Mouse (Mus musculus): ENCODE data around the gene Nqo1. TPM values are rescaled to one million over a fixed set of nuclear protein-coding genes. Genes with fewer than 3 reads are reported as not detected.
A peak's percentile ranks its signal among the peaks of the same experiment; 100 is the strongest.

The Nqo1 gene
- polyA plus RNA-seq, 1 experiment from 2014 or later: 10.9 TPM

GRCm38 (mm10) chr8:107391136-107391516 is 11.9 kb downstream of the Nqo1 start:
- Histone ChIP-seq H3K4me1 (ENCODE audit: insufficient read depth) (peaks cover 5% of the 10 kb centered on the region), H3K36me3 (ENCODE audit: insufficient read depth) (no peaks in the 10 kb centered on the region), H3K9ac (no peak overlapping the region), H3K4me3 (ENCODE audit: low read depth, low read length) (no peak overlapping the region), H3K27me3 (ENCODE audit: insufficient read depth, low read length) (no peaks in the 10 kb centered on the region), H3K4me2 (no peak overlapping the region), H3K27ac (ENCODE audit: low read depth) (no peak overlapping the region), H3K9me3 (ENCODE audit: low read depth, low read length) (no peaks in the 10 kb centered on the region)
- ATAC-seq (ENCODE audit: insufficient read depth) (no peak), DNase-seq (no peak)
- TF ChIP-seq CTCF (IDR thresholded peaks at IDR 0.05; ENCODE audit: low read depth): no peak
- WGBS: 67% methylated on average over 4 of the region's 4 CpGs

GRCm38 (mm10) chr8:107390476-107391135 is 12.4 kb downstream of the Nqo1 start:
- H3K27me3 ChIP-seq (ENCODE audit: insufficient read depth, low read length): no peaks in the 10 kb centered on the region
- no peak overlapping the region for H3K27ac ChIP-seq (ENCODE audit: low read depth)
- TF ChIP-seq CTCF (IDR thresholded peaks at IDR 0.05; ENCODE audit: low read depth): no peak
- WGBS: 87% methylated on average over 16 of the region's 16 CpGs
- DNase-seq: no peak
- peaks cover 5% of the 10 kb centered on the region for H3K4me1 ChIP-seq (ENCODE audit: insufficient read depth)
- H3K9ac ChIP-seq: no peak overlapping the region
- no peak for ATAC-seq (ENCODE audit: insufficient read depth)
- H3K9me3 ChIP-seq (ENCODE audit: low read depth, low read length): no peaks in the 10 kb centered on the region
- no peak overlapping the region for H3K4me2 ChIP-seq
- H3K4me3 ChIP-seq (ENCODE audit: low read depth, low read length): no peak overlapping the region
- no peaks in the 10 kb centered on the region for H3K36me3 ChIP-seq (ENCODE audit: insufficient read depth)

- no peak overlapping the region for H3K27ac ChIP-seq (ENCODE audit: low read depth)
- peaks cover 5% of the 10 kb centered on the region for H3K4me1 ChIP-seq (ENCODE audit: insufficient read depth)
- H3K27me3 ChIP-seq (ENCODE audit: insufficient read depth, low read length): no peaks in the 10 kb centered on the region
- no peak for TF ChIP-seq CTCF (IDR thresholded peaks at IDR 0.05; ENCODE audit: low read depth)
- H3K4me2 ChIP-seq: no peak overlapping the region
- H3K9me3 ChIP-seq (ENCODE audit: low read depth, low read length): no peaks in the 10 kb centered on the region
- H3K9ac ChIP-seq: no peak overlapping the region
- peak; percentile 94 for DNase-seq
- H3K36me3 ChIP-seq (ENCODE audit: insufficient read depth): no peaks in the 10 kb centered on the region
- no peak overlapping the region for H3K4me3 ChIP-seq (ENCODE audit: low read depth, low read length)
- ATAC-seq (ENCODE audit: insufficient read depth): peak; percentile 45
- WGBS: 45% methylated on average over 8 of the region's 8 CpGs
Observed at GRCm38 (mm10) chr8:107389557-107389956, 13.4 kb downstream of the Nqo1 start.

- peak; percentile 37; the same call in 1 of the 2 replicates for TF ChIP-seq CTCF (IDR thresholded peaks at IDR 0.05; ENCODE audit: low read depth)
- Histone ChIP-seq H3K9ac (no peak overlapping the region), H3K4me2 (no peak overlapping the region), H3K9me3 (ENCODE audit: low read depth, low read length) (no peaks in the 10 kb centered on the region), H3K27ac (ENCODE audit: low read depth) (no peak overlapping the region), H3K4me1 (ENCODE audit: insufficient read depth) (peaks cover 5% of the 10 kb centered on the region), H3K36me3 (ENCODE audit: insufficient read depth) (no peaks in the 10 kb centered on the region), H3K4me3 (ENCODE audit: low read depth, low read length) (no peak overlapping the region), H3K27me3 (ENCODE audit: insufficient read depth, low read length) (no peaks in the 10 kb centered on the region)
- WGBS: 67% methylated on average over 5 of the region's 5 CpGs
- ATAC-seq (ENCODE audit: insufficient read depth) (no peak), DNase-seq (peak; percentile 64)
Observed at GRCm38 (mm10) chr8:107387861-107388260, 15.1 kb downstream of the Nqo1 start.

- WGBS: 25% methylated on average over 3 of the region's 3 CpGs
- ATAC-seq (ENCODE audit: insufficient read depth) (no peak), DNase-seq (peak; percentile 89)
- TF ChIP-seq CTCF (IDR thresholded peaks at IDR 0.05; ENCODE audit: low read depth): peak; percentile 75
- Histone ChIP-seq H3K4me3 (ENCODE audit: low read depth, low read length) (no peak overlapping the region), H3K9ac (no peak overlapping the region), H3K36me3 (ENCODE audit: insufficient read depth) (no peaks in the 10 kb centered on the region), H3K9me3 (ENCODE audit: low read depth, low read length) (no peaks in the 10 kb centered on the region), H3K4me2 (no peak overlapping the region), H3K4me1 (ENCODE audit: insufficient read depth) (peaks cover 5% of the 10 kb centered on the region), H3K27ac (ENCODE audit: low read depth) (no peak overlapping the region), H3K27me3 (ENCODE audit: insufficient read depth, low read length) (no peaks in the 10 kb centered on the region)
Observed at GRCm38 (mm10) chr8:107386642-107387041, 16.4 kb downstream of the Nqo1 start.

- 48% methylated on average over 5 of the region's 5 CpGs for WGBS
- H3K36me3 ChIP-seq (ENCODE audit: insufficient read depth): no peaks in the 10 kb centered on the region
- peaks cover 5% of the 10 kb centered on the region for H3K4me1 ChIP-seq (ENCODE audit: insufficient read depth)
- H3K27me3 ChIP-seq (ENCODE audit: insufficient read depth, low read length): no peaks in the 10 kb centered on the region
- TF ChIP-seq CTCF (IDR thresholded peaks at IDR 0.05; ENCODE audit: low read depth): no peak
- no peak overlapping the region for H3K4me2 ChIP-seq
- no peak overlapping the region for H3K9ac ChIP-seq
- H3K9me3 ChIP-seq (ENCODE audit: low read depth, low read length): no peaks in the 10 kb centered on the region
- no peak overlapping the region for H3K27ac ChIP-seq (ENCODE audit: low read depth)
- no peak overlapping the region for H3K4me3 ChIP-seq (ENCODE audit: low read depth, low read length)
- DNase-seq: no peak
- no peak for ATAC-seq (ENCODE audit: insufficient read depth)
Observed at GRCm38 (mm10) chr8:107386171-107386570, 16.8 kb downstream of the Nqo1 start.

- no peaks in the 10 kb centered on the region for H3K27me3 ChIP-seq (ENCODE audit: insufficient read depth, low read length)
- no peak overlapping the region for H3K27ac ChIP-seq (ENCODE audit: low read depth)
- H3K9me3 ChIP-seq (ENCODE audit: low read depth, low read length): no peaks in the 10 kb centered on the region
- H3K9ac ChIP-seq: no peak overlapping the region
- H3K36me3 ChIP-seq (ENCODE audit: insufficient read depth): no peaks in the 10 kb centered on the region
- DNase-seq (no peak), ATAC-seq (ENCODE audit: insufficient read depth) (no peak)
- no peak overlapping the region for H3K4me2 ChIP-seq
- H3K4me3 ChIP-seq (ENCODE audit: low read depth, low read length): no peak overlapping the region
- no peak for TF ChIP-seq CTCF (IDR thresholded peaks at IDR 0.05; ENCODE audit: low read depth)
- peaks cover 5% of the 10 kb centered on the region for H3K4me1 ChIP-seq (ENCODE audit: insufficient read depth)
- 88% methylated on average over 2 of the region's 2 CpGs for WGBS
Observed at GRCm38 (mm10) chr8:107385063-107385462, 17.9 kb downstream of the Nqo1 start.
